Mouse (Mus musculus) G1E (cell line): ENCODE data around the gene Kif5c.

Experiments
- CTCF ChIP-seq: IDR thresholded peaks from 2 replicates; pipeline ENCODE4 v1.5.1; 2012; ENCODE audit warnings: low read depth, low read length, inconsistent platforms, mixed read lengths
- GATA1 ChIP-seq: IDR thresholded peaks from 2 replicates; pipeline ENCODE4 v1.6.1; 2012; ENCODE audit warnings: borderline replicate concordance, low read length, inconsistent platforms, mixed read lengths

DNA sequence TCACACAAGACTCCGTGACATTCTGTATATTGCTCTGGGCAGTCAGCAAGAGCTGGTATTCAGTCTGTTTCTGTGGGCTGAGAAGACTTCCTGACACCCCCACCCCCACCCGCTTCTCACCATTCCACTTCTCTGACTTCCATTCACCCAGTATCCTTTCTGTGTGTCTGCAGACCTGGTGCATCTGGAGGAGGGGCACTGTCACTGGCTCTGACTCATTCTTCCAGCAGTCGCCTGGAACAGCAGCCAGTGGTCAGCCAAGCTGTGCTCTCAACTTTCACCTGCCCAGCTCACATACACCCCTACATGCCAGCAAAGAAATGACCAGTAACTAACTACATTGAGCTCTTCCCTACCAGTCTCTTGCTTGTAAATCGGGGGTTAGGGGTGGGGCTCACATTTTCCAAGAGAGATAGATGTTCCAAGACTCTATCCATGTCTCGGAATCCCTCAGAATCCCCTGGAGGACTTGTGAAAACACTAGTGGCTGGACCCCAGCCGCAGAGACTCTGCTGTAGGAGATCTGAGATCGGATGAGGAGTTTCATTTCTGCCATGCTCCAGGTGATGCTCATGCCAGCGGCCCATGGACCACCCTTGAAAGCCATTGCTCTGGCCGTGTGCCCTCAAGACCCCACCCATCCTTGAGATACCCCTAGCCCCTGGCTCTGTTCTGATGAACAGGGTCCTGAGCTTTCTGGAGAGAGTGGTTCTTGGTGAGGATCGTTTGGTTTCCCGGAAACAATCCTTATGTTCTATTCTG, 47.8 kb upstream of the Kif5c start:
- no peak for TF ChIP-seq CTCF
- TF ChIP-seq GATA1 = no peak
